In genomic region chr1:155528405-155529119, GRCm38 (mm10) we compare ENCODE assay signal across 15 mouse cellular contexts. TPM values are rescaled to one million over a fixed set of nuclear protein-coding genes. Genes with fewer than 3 reads are reported as not detected.
DNase-seq lines count a peak whose midpoint lies in the region; ATAC-seq and TF ChIP-seq lines count a peak whose summit lies in the region.
"Had no signal": no experiment of that assay in that cellular context is flagged by ENCODE, and none has a peak within 500 bp of the region (broad histone marks: within the 10 kb centered on the region; RNA-seq: fewer than 3 reads in every experiment).

No protein-coding gene starts in this region.

- no peak for TF ChIP-seq POLR2A in brain, embryonic 14.5 days (IDR thresholded peaks at IDR 0.05; ENCODE audit: borderline replicate concordance, extremely low read depth, insufficient read depth, insufficient read length, poor library complexity, severe bottlenecking)

- H3K9ac ChIP-seq in heart, embryonic 13.5 days, result peak overlapping the region; percentile 69; the same call in 1 of the 2 replicates
- no peak overlapping the region for H3K9ac ChIP-seq in forebrain, embryonic 14.5 days (ENCODE audit: low read length)
- no peak overlapping the region for H3K9ac ChIP-seq in liver, embryonic 12.5 days
- H3K9ac ChIP-seq: kidney, embryonic 15.5 days; midbrain, embryonic 12.5 days; stomach, embryonic 15.5 days had no signal

- peak overlapping the region; percentile 58; the same call in 1 of the 2 replicates for H3K4me2 ChIP-seq in heart, embryonic 13.5 days
- peak overlapping the region; percentile 13; the same call in 1 of the 2 replicates for H3K4me2 ChIP-seq in forebrain, embryonic 14.5 days (ENCODE audit: low read length)
- H3K4me2 ChIP-seq in liver, embryonic 12.5 days, result no peak overlapping the region
- H3K4me2 ChIP-seq: kidney, embryonic 15.5 days; midbrain, embryonic 12.5 days; stomach, embryonic 15.5 days had no signal

- TF ChIP-seq CTCF in brain, embryonic 14.5 days (IDR thresholded peaks at IDR 0.05; ENCODE audit: borderline replicate concordance, extremely low read depth, insufficient read depth, insufficient read length), result no peak

- no peaks in the 10 kb centered on the region for H3K27me3 ChIP-seq in heart, embryonic 13.5 days (replicated peaks)
- H3K27me3 ChIP-seq in forebrain, embryonic 14.5 days (replicated peaks; ENCODE audit: control insufficient read depth, insufficient read depth, low read length), result no peaks in the 10 kb centered on the region
- peaks cover 4% of the 10 kb centered on the region for H3K27me3 ChIP-seq in liver, embryonic 12.5 days (replicated peaks)
- H3K27me3 ChIP-seq: kidney, embryonic 15.5 days; stomach, embryonic 15.5 days had no signal

- peaks cover 4% of the 10 kb centered on the region; the same call in 1 of the 2 replicates for H3K9me3 ChIP-seq in heart, embryonic 13.5 days
- no peaks in the 10 kb centered on the region for H3K9me3 ChIP-seq in forebrain, embryonic 14.5 days (replicated peaks; ENCODE audit: control insufficient read depth, low read length)
- no peaks in the 10 kb centered on the region for H3K9me3 ChIP-seq in liver, embryonic 12.5 days (replicated peaks)
- H3K9me3 ChIP-seq: kidney, embryonic 15.5 days; midbrain, embryonic 12.5 days; stomach, embryonic 15.5 days had no signal

- WGBS in heart, embryonic 13.5 days, result 35% methylated on average over 11 of the region's 11 CpGs
- WGBS in forebrain, embryonic 14.5 days, result 21% methylated on average over 11 of the region's 11 CpGs
- 49% methylated on average over 11 of the region's 11 CpGs for WGBS in liver, embryonic 12.5 days (ENCODE audit: insufficient replicate concordance)

- peaks cover 54% of the 10 kb centered on the region for H3K4me1 ChIP-seq in heart, embryonic 13.5 days
- H3K4me1 ChIP-seq in forebrain, embryonic 14.5 days (ENCODE audit: control insufficient read depth, insufficient read depth, low read length), result peaks cover 39% of the 10 kb centered on the region; the same call in 1 of the 2 replicates
- H3K4me1 ChIP-seq in liver, embryonic 12.5 days, result peaks cover 12% of the 10 kb centered on the region

- no peak for ATAC-seq in heart, embryonic 13.5 days (ENCODE audit: extremely low read depth, insufficient number of reproducible peaks, low FRiP score, low TSS enrichment)
- ATAC-seq in forebrain, embryonic 14.5 days, result peak; percentile 42
- no peak for ATAC-seq in liver, embryonic 12.5 days
- ATAC-seq: CD4-positive, CD25-positive, alpha-beta regulatory T cell, adult 4 months had no signal

- H3K36me3 ChIP-seq in heart, embryonic 13.5 days, result no peaks in the 10 kb centered on the region
- no peaks in the 10 kb centered on the region for H3K36me3 ChIP-seq in forebrain, embryonic 14.5 days (ENCODE audit: control insufficient read depth, insufficient read depth, low read length)
- H3K36me3 ChIP-seq in liver, embryonic 12.5 days, result no peaks in the 10 kb centered on the region
- H3K36me3 ChIP-seq: kidney, embryonic 15.5 days; midbrain, embryonic 12.5 days; stomach, embryonic 15.5 days had no signal

- no peak overlapping the region for H3K4me3 ChIP-seq in heart, embryonic 13.5 days
- H3K4me3 ChIP-seq in forebrain, embryonic 14.5 days (ENCODE audit: low read depth, low read length), result no peak overlapping the region
- H3K4me3 ChIP-seq in liver, embryonic 12.5 days, result no peak overlapping the region
- H3K4me3 ChIP-seq: erythroblast, embryonic 14.5 days; kidney, embryonic 15.5 days; midbrain, embryonic 12.5 days; stomach, embryonic 15.5 days had no signal

- DNase-seq in heart, adult 8-10 months (ENCODE audit: low spot score), result no peak
- DNase-seq in brain, embryonic 14.5 days (ENCODE audit: low read depth), result peak; percentile 68
- peak; percentile 58 for DNase-seq in forebrain, embryonic 14.5 days (ENCODE audit: low spot score)
- peak; percentile 5 for DNase-seq in lung, postnatal 25 days (ENCODE audit: low spot score)
- DNase-seq in layer of hippocampus, adult 11-12 months (ENCODE audit: low spot score), result no peak
- no peak for DNase-seq in natural killer cell, adult 2 months (ENCODE audit: low spot score in 2 of 2)
- DNase-seq: cerebellum, adult 9-10 months; gastrocnemius, postnatal 36 days had no signal

- peak overlapping the region; percentile 85 for H3K27ac ChIP-seq in heart, embryonic 13.5 days (replicated peaks)
- peak overlapping the region; percentile 69; the same call in 1 of the 2 replicates for H3K27ac ChIP-seq in forebrain, embryonic 14.5 days (ENCODE audit: low read depth, low read length)
- no peak overlapping the region for H3K27ac ChIP-seq in liver, embryonic 12.5 days
- H3K27ac ChIP-seq: midbrain, embryonic 12.5 days; stomach, embryonic 15.5 days had no signal

RNA-seq across cellular contexts. Expression of gene Acbd6, which starts 29.4 kb away (rescaled TPM):
- 49.6 and 53.7 TPM in 2 replicates for polyA plus RNA-seq in heart, embryonic 13.5 days (2015; fragmentation: Nextera tagmentation; extraction: Ambion mirVana)
- 10 to 100 TPM; 47.2 to 61.5 (median 56.7) TPM for total RNA-seq in heart, adult 8-10 months (2022)
- polyA plus RNA-seq in brain, embryonic 14.5 days (2012; rRNA removed), result 98.6 and 121 TPM in 2 replicates
- 91.4 and 92.8 TPM in 2 replicates for polyA plus RNA-seq in forebrain, embryonic 14.5 days (2014; fragmentation: Nextera tagmentation; extraction: Ambion mirVana)
- 87.7 and 88.9 TPM in 2 replicates for polyA plus RNA-seq in liver, embryonic 12.5 days (2016; fragmentation: Nextera tagmentation; extraction: Ambion mirVana)

Comparison
In these comparisons a context has a peak if more than half of its experiments do, and no peak if none do; other contexts are left out.
1. DNase-seq: peak in brain, embryonic 14.5 days (single experiment), forebrain, embryonic 14.5 days (single experiment) and lung, postnatal 25 days (single experiment); none in heart, adult 8-10 months (single experiment), layer of hippocampus, adult 11-12 months (single experiment) and natural killer cell, adult 2 months (0 of 2).